Mouse (Mus musculus): ENCODE data around the gene Srebf1.

Gene Srebf1

DNA sequence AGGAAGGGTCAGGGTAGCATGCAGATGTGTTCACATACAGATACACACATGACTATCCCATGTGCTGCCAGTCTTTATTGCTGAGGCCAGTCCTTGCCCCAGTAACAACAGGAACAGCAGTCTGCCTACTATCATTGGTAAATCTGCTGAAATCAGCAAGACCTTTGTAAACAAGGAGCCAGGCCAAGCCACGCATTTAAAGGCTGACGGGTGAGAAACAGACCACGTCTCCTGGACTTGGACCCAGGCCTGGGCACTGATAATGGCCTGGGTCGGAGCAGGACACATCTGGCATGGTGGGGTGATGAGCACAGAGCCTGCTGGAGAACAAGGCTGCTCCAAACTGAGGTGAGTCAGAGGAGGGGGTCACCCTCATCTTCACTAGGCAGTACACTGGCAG, 18.1 kb upstream of the Srebf1 start:
- DNase-seq (ENCODE audit: inconsistent age in 2 of 2, low spot score in 1 of 2) = peak in 1 of 2 experiments; percentile 41

DNA sequence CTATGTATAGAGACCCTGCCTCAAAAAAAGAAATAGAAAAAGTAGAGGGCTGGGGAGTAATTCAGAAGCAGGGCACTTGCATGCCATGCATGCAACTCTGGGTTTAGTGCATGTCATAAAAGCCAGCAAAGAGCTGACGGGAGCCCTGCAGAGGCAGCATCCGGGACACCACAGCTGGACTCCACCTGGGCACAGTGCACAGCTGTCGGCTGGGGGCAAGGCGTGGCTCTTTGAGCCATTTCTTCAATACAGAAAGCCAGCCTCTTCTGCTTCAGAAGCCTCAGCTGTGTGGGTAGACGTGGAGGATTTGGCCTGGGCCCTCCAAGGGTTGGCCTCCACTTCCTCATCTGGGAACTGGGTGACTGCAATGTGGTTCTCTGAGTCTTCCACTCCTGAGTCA, 13.0 kb upstream of the Srebf1 start:
- no peak for DNase-seq (ENCODE audit: inconsistent age in 2 of 2, low spot score in 1 of 2)

DNA sequence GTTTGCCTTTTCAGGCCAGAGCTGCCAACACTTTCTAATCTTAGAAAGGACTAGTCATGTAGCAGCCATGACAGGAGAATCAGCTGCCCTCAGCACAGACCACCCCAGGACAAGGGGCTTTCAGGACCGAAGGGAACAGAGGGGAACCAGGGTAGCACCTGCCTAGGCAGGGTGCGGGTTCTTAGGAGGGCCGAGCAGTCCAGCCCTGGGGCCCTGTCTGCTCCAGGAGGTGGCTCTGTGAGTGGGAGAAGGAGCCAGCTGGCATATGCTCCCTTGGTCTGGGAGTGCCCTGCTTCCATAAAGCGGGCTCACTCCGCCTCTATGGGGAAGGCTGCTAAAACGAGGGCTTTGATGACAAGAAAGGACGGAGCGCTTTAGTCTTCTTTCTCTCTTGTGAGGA, 10.9 kb upstream of the Srebf1 start:
- DNase-seq (ENCODE audit: inconsistent age in 2 of 2, low spot score in 1 of 2) = peak in 1 of 2 experiments; percentile 46

DNA sequence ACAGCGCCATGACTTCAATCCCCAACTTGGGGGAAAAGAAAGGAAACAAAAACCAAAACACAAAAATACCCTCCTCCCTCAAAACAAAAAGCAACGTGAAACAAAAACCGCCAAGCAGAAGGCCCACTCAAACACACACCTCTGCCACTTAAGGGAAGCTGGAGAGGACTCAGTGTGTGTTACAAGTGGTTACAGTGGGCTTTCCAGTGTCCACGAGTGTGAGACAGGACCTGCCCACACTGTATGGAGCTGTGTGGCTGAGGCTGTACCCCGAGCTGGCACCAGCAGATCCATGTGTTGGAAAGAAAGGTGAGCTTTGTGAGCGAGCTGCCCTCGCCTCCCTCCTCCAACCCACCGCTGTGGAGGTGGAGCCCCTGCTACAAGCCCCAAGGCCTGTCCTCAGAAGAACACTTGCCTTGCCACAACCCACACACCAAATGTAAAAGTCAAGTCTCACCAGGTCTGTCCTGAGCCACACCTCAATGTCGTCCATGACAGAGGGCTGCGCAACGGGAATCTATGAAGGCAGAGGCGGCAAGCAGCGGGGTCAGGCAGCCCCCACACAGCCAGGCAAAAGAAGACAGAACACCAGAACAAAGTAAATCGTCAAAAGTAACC, 10.2 kb upstream of the Srebf1 start:
- DNase-seq (ENCODE audit: inconsistent age in 2 of 2, low spot score in 1 of 2) = no peak

DNA sequence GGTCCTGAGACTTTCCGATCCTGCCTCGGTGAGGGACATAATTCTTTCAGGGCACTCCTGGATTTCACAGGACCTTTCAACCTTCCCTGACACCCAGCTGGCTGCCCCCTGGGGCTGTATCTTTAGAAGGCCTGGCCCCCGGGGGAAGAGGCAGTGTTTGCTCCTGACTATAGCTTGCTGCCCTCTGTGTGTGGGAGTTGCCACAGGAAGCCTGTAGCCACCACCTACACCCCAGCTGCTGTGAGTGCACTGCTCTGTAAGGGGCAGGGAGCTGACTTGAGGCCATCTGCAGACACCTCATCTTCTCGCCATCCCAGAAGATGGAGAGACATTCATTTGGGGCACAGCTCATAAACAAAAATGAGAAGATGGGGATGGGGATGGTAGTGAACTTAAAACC, 9.6 kb upstream of the Srebf1 start:
- no peak for DNase-seq (ENCODE audit: inconsistent age in 2 of 2, low spot score in 1 of 2)

DNA sequence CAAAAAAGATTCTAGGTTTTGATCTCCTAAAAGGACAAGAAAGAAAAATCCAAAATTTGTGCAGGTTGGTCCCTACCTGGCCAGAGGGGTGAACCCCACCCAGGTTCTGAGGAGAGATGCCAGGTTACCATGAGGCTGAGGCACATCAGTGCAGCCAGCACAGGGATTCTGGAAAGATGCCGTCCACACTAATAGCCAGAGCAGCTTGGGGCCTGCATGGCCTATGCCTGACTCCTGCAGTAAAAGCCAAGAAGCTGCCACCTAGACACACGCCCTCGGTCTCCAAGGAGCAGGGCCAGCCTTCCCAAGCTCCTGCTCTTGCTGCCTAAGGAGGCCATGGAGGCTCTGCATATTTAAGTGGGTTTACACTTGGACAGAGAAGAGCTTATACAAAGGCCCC, 8.9 kb upstream of the Srebf1 start:
- DNase-seq (ENCODE audit: inconsistent age in 2 of 2, low spot score in 1 of 2) = peak in 1 of 2 experiments; percentile 31

DNA sequence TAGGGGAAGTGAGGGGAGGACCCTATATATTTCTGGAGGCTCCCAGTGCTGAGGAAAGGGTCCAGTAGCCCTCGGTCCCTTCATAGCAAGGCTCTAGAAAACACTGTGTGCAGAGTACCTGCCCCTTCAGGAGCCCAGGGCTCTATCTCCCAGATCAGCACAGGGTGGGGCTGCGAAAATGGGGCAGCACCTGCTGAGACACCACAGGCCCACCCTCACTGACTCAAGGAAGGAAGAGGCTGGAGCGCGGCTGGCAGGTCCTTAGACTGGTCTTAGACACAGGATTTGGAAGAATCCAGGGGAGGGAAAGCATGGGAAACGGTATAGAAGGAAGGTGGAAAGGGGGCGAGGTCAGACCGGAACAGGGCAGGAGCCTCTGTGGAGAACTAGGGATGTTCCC, 8.1 kb upstream of the Srebf1 start:
- DNase-seq (ENCODE audit: inconsistent age in 2 of 2, low spot score in 1 of 2) = no peak

DNA sequence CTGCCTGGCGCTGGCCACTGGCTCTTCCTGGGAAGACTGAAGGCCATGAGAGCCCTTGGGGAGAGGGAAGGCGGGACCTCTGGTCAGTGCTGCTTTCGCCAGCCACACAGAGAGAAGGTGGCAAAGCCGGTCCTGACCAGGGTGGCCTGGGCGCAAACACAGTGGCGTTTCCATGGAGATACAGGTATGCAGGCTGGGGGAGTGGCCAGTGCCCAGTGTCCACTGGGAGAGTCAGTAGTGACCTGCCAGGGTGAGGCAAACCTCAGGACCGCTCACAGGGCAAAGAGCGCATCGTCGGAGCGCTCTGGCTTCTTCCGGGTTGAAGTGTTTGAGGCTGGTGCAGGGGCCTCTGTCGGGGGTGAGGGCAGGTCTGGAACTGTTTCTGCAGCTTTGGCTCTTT, 7.4 kb upstream of the Srebf1 start:
- DNase-seq (ENCODE audit: inconsistent age in 2 of 2, low spot score in 1 of 2) = peak in 1 of 2 experiments; percentile 30

DNA sequence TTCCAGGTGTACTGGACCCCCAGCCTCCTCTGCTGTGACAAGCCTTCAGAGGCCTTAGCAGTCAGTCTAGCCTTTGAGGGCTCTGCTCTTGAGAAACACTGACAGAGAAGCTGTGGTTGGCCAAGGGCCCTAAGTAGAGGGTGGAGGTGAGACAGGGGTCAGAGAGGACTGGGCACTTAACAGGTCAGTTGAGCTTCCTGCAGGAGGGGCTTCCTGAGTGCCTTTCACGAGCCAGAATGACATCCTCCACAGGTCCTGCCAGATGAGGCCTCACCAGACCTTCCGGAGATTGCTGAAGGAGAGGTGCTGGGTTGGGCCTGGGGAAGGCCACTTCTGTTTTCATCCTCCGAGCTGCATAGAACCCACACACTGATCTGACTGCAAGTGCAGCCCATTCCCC, 6.1 kb upstream of the Srebf1 start:
- DNase-seq (ENCODE audit: inconsistent age in 2 of 2, low spot score in 1 of 2) = peak in 1 of 2 experiments; percentile 42

DNA sequence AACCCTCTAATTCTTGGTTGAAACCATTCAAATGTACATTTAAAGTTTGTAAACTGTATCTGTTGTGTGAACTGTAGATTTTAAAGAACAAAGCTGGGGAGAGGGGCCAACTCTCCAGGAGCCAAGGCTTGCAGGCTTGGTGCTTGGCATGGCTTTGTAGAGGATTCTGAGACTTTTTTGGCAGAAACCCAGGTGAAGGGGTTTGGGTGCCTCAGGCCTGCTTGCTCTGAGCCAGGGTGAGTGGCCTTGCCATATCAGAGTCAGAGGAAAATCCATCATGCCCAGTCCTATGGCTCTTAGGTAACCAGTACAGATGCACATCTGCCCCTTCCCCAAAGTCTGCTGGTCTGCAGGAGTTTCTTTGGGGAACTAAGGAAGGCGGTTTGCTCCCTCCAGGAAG, 3.5 kb upstream of the Srebf1 start:
- DNase-seq (ENCODE audit: inconsistent age in 2 of 2, low spot score in 1 of 2) = peak; percentile 30 to 86

DNA sequence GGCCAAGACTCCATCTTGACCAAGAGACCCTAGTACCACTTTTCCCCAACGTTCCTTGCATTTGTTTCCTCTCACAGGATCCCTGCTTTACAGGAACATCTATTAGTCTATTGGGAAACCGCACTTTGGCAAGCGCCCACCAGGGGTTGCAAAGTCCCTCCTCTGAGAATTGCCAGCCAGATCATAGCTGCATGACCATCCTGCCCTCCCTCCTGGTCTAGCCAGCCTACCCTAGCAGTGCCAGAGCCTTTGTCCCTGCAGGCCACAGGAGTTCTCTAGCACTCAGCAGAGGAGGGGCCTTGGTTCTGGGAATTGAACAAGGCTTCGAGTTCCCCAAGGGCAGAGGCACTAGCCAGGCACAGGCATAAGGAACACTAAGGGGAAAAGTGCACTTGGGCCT, 2.3 kb upstream of the Srebf1 start:
- peak; percentile 37 to 86 for DNase-seq (ENCODE audit: inconsistent age in 2 of 2, low spot score in 1 of 2)

DNA sequence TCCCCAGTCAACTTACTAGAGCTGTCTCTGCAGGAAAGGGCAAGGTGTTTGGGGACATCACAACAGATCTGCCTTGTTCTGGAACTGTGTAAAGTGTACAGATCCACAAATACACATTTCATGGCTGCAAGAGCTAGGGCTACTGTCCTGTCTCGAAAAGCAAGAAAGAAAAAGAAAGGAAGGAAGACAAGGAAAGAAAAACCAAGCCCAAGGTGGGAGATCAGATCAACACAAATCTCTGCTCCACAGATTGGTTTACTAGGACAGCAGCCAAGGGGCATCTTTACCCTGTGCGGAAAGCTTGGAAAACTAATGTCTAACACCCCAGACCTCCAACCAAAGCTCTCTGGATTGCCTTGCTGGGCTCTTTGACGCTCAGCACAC, 304 bp downstream of the Srebf1 start:
- DNase-seq (ENCODE audit: inconsistent age in 2 of 2, low spot score in 1 of 2) = peak; percentile 28 to 54

DNA sequence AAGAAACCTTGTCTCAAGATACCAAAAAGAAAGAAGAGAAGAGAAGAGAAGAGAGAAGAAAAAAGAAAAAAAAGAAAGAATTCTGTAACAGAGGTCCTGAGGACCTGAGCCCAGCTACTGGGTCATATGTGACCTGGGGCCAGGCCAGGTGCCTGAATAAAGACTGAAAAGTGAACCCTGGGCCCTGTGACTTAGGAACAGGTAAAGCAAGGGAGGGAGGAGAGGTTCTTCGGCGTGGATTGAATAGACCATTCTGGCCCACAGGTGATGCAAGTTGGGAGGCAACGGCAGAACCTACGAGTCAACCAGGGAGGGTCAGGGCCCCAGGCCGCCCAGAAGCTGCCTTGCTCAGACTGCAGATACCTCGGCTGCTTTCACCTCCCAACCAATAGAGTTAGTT, 956 bp downstream of the Srebf1 start:
- peak; percentile 30 to 56 for DNase-seq (ENCODE audit: inconsistent age in 2 of 2, low spot score in 1 of 2)

DNA sequence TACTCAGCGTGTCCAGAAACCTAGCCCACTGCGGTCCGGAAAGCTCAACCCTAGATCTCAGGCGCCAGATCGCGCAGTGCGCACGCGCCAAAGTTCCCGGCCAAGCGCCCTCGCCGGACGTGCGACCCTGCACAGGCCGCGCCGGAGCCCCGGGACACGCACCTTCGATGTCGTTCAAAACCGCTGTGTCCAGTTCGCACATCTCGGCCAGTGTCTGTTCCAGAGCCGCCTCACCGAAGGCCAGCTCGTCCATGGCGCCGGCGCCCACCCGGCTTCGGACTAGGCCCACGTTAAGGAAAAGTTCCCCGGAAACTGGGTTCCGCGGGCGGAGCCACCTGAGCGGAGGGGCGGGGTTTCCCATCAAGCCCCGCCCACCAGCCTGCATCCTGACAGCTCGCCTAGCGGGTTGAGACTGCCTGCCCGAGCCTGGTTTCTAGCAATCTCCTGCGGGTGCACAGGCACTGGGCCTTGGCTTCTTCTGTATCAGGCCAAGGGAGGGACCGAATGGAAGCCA, 2.0 kb downstream of the Srebf1 start:
- DNase-seq (ENCODE audit: inconsistent age in 2 of 2, low spot score in 1 of 2) = peak; percentile 94 to 100

DNA sequence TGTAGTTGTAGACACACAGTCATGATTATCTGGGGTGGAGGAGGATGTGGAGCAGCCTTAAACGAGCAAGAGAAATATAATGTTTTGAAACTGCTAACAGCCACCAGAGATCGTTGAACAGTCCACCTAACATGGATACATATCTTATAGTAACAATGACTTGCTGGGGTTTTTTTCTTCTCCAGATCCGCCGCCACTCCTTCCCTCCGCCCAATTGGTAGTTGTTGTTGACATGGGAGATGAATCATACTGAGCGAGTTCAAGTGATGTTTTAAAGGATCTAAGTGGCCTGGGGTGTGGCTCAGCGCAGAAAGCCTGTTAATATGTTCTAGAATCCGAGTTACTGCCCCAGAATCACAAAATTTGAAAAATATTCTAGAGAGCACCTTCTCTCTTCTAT, 2.8 kb downstream of the Srebf1 start:
- peak; percentile 38 to 75 for DNase-seq (ENCODE audit: inconsistent age in 2 of 2, low spot score in 1 of 2)

DNA sequence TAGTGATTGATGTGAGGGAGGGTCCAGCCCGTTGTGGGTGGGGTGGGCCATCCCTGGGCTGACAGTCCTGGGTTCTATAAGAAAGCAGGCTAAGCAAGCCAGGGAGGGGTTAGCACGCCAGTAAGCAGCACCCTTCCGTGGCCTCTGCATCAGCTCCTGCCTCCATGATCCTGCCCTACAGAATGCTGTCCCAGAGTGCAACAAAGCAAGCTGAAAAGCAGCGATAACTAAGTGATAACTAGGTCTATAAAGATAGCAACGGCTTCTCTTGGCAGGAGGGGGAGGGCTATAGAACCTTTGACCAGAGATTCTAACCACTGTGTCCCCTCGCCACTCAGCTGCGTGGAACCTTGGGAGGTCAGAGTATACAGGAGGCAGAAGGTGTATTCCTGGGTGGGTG, 4.9 kb downstream of the Srebf1 start:
- no peak for DNase-seq (ENCODE audit: inconsistent age in 2 of 2, low spot score in 1 of 2)

DNA sequence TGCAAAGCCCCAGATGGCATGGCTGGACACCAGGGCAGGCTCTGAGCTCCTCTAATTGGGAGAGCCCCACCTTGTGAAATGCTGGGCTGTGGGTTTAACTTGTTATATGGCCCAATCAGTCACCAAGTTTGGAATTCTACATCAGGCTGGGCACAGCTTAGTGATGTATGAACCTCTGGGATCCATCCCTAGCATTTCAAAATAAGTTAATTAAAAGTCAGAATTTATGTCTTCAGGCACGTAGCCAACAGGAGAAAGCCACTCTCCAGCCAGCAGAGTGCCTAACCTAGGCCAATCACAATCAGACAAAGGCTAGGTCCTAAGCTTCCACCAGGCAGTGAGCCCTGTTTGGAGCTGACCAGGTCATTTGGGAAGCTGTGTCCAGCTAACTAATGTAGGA, 5.7 kb downstream of the Srebf1 start:
- no peak for DNase-seq (ENCODE audit: inconsistent age in 2 of 2, low spot score in 1 of 2)

DNA sequence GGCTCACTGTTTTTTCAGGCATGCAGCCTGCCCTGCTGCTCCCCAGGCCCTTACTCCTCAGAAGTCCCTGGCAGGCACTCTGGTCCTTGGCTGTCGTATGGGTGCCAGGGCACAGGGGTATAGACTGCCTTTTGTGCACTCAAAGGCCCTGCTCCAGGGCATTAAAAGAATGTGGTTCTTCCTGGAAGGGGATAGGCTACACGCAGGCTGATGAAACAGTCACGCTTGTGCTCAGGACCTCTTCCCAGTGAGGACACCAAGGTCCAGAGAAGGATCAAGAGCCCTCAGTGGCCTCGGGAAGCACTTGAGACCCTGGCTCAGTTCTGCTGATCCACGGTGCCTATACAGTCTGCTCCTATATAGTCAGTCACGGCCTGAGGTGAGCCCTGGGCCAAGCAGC, 9.1 kb downstream of the Srebf1 start:
- no peak for DNase-seq (ENCODE audit: inconsistent age in 2 of 2, low spot score in 1 of 2)

DNA sequence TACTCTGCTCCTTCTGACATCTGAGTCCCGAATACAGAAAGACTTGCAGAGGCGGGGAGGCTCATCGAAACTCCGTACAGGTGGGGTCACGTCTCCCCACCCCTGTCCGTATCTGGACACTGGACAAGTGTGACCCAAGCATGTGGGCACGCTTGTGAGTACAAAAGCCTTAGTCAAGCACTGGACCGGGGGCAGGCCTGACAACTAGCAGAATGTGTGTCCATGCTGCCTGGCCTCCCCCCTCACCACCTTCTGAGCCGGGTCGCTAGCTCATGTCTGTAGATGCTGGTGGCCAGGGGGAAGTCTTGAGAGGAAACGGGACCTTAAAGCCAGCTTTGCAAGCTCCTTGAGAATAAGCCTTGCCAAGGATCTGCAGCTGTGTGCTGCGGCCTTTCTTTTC, 10.6 kb downstream of the Srebf1 start:
- DNase-seq (ENCODE audit: inconsistent age in 2 of 2, low spot score in 1 of 2) = no peak

DNA sequence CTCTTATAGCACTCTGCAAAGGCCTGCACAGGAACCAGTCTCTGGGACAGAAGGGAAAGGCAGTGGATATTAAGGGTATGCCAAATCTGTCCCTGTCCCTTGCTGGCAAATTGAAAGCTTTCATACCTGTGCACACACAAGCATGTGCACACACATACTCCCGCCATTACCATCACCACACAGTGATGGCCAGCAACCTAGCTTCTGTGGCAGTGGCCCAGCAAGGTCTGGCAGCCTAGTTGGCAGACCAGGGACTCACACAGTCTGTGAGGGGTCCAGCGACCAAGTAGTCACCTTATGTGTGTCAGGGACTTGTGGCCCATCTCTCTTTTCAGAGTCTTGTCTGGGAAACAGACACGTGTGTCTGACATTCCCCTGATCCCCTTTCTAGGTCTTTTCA, 11.2 kb downstream of the Srebf1 start:
- DNase-seq (ENCODE audit: inconsistent age in 2 of 2, low spot score in 1 of 2) = no peak

DNA sequence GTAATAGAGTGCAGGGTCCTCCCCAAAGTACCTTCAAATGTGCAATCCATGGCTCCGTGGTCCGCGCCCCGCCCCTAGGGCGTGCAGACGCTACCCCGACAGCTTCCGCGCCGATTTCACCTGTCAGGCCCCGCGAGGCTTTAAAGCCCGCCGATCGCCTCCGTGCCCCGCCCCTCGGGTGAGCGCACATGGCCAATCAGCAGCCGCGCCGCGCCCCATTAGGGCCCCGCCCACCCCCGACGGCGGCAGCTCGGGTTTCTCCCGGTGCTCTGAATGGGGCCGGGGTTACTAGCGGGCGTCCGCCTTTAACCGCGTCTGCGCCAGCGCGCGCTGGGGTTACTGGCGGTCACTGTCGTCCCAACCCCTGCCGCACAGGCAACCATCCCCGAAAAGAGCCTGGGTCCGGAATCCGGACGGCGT, 12.1 kb downstream of the Srebf1 start:
- DNase-seq (ENCODE audit: inconsistent age in 2 of 2, low spot score in 1 of 2) = peak; percentile 97 to 98

DNA sequence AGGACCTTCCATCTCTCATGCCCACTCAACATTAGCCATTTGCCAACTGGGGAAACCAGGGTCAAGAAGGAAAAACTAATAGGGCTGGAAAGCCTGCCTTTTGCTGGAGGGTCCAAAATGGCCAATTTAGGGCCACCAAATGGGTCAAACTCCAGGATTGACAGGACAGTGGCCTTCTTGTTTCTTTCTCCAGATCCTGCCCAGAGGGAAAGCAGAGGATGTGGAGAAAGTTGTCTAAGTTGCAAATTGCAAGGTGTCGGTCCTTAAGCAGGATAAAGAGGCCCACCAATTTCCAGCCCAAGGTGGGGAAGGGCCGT, 12.5 kb downstream of the Srebf1 start:
- peak in 1 of 2 experiments; percentile 17 for DNase-seq (ENCODE audit: inconsistent age in 2 of 2, low spot score in 1 of 2)

DNA sequence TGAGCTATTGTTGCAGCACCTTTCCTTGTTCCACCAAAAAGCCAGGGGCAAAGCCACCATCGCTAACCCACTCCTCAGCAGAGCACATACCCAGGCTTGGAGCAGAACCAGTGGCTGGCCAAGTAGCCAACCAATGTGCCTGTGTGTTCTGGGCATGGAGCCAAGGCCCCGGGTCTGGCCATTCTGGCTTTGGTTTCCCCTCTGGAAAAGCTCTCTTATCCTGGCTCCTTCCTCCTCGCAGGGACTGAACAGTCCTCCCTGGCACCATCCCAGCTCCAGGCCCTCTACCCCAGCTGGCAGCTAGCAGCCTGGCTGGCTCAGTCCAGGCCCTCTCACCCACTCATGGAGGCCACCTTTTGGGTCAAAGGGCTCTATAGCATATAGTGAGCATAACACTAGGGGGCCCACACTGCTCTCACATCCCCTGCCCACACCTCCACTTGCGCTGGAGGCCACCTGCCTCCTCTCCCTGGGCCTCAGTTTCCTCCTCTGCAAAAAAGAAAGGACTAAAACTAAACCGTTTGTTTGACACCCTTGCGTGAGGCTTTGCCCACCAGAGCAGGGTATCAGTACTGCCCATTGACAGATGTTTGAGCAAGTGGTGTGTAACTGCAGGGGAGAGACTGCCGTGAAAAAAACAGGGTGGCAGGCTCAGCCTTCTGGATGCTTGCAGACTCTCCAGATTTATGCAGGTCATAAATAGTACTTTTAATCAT, 13.0 kb downstream of the Srebf1 start:
- DNase-seq (ENCODE audit: inconsistent age in 2 of 2, low spot score in 1 of 2) = peak; percentile 84 to 93
